Mouse (Mus musculus) fat pad, adult 2 months (tissue): ENCODE measurements around the gene Luc7l2.
"Not testable (repeated sequence)": the region's sequence is repeated elsewhere in the genome, so short reads cannot be mapped to it uniquely, and the experiment has no call there.

Experiments used
- DNase-seq: peaks from one replicate; pipeline ENCODE4 v3.0.0-alpha.2; 2011; ENCODE audit warnings: low read depth, low spot score; ENCODE audit errors: extremely low read depth

Luc7l2 gene

GRCm38 (mm10) chr6:38551062-38551988 lies at the start of gene Luc7l2:
TSS of gene Luc7l2 (plus strand) at chr6:38551334.
- peak; percentile 71 for DNase-seq

GRCm38 (mm10) chr6:38512096-38512495 lies 39.0 kb upstream of the Luc7l2 start:
- DNase-seq: no peak

GRCm38 (mm10) chr6:38512830-38513229 lies 38.3 kb upstream of the Luc7l2 start:
- DNase-seq: no peak

- no peak for DNase-seq
These were observed 35.9 kb upstream of the Luc7l2 start for GRCm38 (mm10) chr6:38515201-38515600.

- no peak for DNase-seq
These were observed 27.3 kb upstream of the Luc7l2 start for GRCm38 (mm10) chr6:38523851-38524250.

GRCm38 (mm10) chr6:38531211-38531820 lies 19.8 kb upstream of the Luc7l2 start:
- DNase-seq: no peak

GRCm38 (mm10) chr6:38532500-38533420 lies 18.4 kb upstream of the Luc7l2 start:
- no peak for DNase-seq

- DNase-seq: peak; percentile 97
These were observed 17.4 kb upstream of the Luc7l2 start, which contains the start of gene Fmc1 for GRCm38 (mm10) chr6:38533428-38534405. TSS of gene Fmc1 (plus strand) at chr6:38533502.

- no peak for DNase-seq
These were observed 16.3 kb upstream of the Luc7l2 start for GRCm38 (mm10) chr6:38534640-38535365.

- DNase-seq: no peak
These were observed 15.8 kb upstream of the Luc7l2 start for GRCm38 (mm10) chr6:38535366-38535690.

- no peak for DNase-seq
These were observed 15.3 kb upstream of the Luc7l2 start for GRCm38 (mm10) chr6:38535788-38536187.

- not testable (repeated sequence) for DNase-seq
These were observed 7.0 kb upstream of the Luc7l2 start for GRCm38 (mm10) chr6:38544141-38544540.

GRCm38 (mm10) chr6:38547005-38547404 lies 4.1 kb upstream of the Luc7l2 start:
- DNase-seq: not testable (repeated sequence)

- DNase-seq: no peak
These were observed 3.4 kb upstream of the Luc7l2 start for GRCm38 (mm10) chr6:38547707-38548106.

GRCm38 (mm10) chr6:38548595-38548994 lies 2.5 kb upstream of the Luc7l2 start:
- not testable (repeated sequence) for DNase-seq

GRCm38 (mm10) chr6:38549840-38550239 lies 1.3 kb upstream of the Luc7l2 start:
- DNase-seq: not testable (repeated sequence)

- no peak for DNase-seq
These were observed 678 bp upstream of the Luc7l2 start for GRCm38 (mm10) chr6:38550250-38551061.

- peak; percentile 59 for DNase-seq
These were observed 978 bp downstream of the Luc7l2 start for GRCm38 (mm10) chr6:38551989-38552635.
